Mouse (Mus musculus) thymus, postnatal 25 days (tissue): Measurements from ENCODE around the gene Snrpc.

Source experiments
- DNase-seq: peaks from one replicate; pipeline ENCODE4 v3.0.0; 2022

Gene Snrpc

DNA sequence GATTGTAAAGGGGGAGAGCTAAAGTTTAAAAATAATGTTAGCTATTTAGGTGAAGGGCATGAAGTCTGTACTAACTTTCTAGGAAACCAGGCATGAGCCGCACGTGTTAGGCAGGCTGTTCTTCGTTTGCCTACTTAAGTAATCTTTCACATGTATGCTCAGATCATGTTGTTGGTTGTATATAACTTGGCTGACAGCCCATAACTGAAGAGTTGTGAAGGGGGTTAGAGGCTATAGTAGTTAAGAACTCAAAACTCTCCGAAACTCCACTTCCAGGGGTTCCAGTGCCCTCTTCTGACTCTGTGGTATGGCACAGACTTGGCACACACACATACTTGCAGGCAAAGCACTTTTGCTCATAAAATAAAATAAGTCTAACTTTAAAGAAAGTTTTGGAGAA, 28.8 kb downstream of the Snrpc start:
- DNase-seq: no peak

DNA sequence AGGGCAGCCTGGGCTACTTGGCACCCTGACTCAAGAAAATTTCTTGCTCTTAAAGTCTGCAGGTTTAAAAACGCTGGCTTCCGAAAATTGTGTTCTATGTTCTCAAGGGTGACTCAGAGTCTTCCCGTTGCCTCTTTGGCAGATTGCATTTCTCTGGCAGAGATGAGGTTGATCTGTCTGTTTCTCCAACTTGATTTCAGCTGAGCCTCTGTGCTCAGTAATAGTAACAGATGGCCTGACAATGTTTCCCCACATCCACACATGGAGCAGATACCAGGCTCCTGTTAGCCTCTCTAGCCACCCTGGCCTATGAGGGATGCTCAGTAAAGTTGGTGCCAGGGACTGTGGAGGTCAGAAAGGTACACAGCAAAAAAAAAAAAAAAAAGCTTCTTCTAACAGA, 33.9 kb downstream of the Snrpc start:
- DNase-seq: no peak

DNA sequence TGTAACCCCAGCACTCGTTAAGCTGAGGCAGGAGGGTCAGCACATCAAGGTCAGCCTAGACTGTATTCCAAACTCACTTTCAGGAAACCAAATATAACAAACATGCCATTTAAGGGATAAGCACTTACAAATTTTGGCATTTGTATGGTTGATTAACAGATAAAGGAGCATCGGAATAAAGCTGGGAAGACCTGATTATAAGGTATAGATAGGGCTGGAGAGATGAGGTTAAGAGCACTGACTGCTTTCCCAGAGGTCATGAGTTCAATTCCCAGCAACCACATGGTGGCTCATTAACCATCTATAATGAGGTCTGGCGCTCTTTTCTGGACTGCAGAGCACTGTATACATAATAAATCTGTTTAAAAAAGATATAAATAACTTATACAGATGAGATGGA, 35.6 kb downstream of the Snrpc start:
- DNase-seq: no peak

DNA sequence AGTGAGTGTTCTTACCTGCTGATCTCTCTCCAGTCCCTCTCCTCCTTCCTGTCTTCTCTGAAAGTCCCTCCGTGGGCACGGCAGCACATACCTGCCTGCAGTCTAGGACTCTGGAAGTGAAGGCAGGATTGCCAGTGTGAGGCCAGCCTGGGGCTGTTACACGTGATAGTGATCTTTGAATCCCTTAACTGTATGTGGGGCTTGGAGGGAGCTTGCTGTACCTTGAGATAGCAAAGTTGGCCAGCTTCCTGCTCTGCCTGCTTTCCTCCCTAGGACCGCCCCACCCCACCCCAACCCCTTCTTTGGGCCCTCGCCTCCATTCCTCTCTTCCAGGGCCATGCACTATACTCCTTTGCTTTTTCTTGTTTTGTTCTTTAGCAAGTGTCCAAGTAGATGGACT, 36.6 kb downstream of the Snrpc start:
- DNase-seq: no peak

DNA sequence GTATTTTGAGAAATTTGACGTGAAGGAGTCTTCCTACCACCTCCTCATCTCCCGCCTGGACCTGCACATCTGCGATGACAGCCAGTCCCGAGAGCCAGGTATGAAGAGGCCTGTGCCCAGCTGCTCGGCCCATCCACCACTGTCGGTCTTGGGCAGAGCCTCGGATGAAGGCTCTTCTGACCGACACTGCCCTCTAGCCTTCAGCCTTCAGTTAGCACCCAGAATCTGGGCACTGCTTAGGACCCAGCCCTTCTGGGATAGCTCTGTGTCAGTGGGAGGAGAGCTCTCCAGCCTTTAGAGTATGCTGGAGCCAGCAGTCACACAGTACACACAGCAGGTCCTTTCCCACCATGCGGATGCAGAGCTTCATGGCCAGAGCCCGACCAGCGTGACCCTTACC, 43.6 kb downstream of the Snrpc start:
- DNase-seq: no peak

DNA sequence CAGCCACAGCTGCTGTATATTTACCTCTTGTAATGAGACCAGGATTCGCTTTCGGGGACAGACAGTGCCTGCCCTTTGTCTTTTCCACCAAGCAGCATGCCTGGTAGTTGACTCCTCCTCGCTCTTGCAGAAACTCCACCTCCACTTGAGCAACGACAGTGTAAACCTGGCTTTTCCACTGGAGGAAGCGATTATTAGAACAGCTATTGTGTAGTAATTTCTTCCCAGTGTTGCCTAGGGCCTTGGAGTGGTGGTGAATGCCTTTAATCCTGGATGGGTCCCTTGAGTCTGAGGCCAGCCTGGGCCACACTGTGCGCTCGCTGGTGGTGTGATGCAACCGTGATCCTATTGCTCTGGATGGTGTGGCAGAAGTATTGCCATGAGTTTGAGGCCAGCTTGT, 45.2 kb downstream of the Snrpc start:
- no peak for DNase-seq

DNA sequence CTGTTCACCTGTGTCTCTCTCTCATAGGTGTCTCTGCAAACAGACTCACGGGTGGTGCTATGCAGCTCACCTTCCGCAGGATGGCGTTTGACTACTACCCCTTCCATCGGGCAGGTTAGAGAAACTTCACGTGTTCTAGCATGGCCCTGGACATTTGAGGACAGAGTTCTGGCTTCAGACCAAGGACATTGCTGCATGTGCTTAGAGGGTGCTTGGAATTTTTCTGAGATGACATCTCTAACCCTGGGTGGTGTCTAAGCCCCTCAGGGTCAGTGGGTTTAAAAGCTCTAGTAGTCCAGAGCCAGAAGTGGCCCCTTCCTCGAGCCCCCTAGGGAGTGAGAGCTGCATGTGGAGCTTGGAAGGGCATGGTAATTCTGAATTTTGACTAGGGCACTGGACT, 46.0 kb downstream of the Snrpc start:
- DNase-seq: no peak

DNA sequence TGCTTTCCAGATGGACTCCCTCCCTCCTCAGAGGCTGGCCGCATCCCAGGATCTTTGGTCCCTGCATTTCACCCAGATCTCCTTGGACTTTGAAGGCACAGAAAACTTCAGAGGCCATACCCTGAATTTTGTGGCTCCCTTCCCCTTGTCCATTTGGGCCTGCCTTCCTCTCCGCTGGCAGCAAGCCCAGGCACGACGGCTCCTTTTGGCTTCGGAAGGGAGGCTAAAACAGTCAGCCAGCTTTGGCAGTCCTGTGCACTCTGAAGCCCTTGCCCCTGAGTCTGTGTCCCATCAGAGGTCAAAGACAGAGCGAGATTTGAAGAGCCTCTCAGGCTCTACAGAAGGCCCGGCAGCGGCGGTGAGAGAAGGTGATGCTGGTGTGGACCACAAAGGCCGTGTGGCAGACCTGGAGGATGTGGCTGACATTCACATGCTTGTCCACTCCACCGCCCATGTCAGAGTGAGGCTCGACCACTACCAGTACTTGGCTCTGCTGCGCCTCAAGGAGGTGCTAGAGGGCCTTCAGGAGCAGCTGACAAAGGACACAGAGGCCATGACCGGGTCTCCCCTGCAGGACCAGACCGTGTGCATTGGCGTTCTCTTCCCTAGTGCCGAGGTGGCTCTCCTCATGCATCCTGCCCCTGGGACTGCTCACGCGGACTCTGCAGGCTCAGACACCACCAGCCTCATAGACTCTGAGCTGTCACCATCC, 48.7 kb downstream of the Snrpc start:
- no peak for DNase-seq
